Mouse (Mus musculus): ENCODE measurements at regions not wholly inside any gene's neighbourhood (a gene's known extent, or its start where the extent isn't known, plus 50 kb on each side); places are given as distances from the start of the nearest gene placed in this dataset.

DNA sequence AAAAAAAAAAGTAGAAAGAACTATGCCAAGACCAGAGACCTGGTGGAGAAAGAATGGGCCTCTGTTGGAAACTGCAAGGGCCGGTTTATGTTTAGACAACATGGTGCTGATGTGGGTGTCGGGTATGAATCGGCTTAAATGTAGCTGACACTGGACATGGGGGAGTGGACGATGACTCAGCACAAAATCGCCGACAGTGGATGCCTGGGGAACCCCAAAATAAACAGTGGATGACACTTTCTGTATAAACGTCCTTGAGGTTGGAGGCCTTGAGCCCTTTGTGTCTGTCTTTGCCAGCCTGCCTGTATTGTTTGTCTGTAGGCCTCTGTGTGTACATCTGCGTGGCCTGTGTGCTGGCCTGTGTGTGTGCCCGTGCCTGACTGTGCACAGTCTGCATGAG lies 52.1 kb upstream of the Enah start:
- no peak for DNase-seq

DNA sequence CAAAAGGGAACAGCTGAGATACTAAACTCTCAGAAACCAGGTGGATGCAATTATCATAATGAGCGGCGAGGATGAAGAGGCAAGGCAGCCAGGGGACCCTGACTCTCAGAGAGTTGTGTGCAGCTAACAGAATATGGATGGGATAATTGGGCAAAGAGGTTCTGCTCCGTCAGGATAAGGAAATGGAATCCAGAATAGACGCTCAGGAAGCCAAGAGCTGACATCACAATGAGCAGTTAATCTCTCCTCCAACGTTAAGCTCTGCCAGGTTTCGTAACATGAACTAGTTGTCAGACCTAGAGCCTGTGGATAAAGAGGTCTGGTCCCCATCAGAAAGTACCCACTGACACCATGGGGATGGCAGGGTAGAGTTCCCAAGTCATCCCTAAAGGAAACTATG lies 51.4 kb upstream of the Srp9 start:
- DNase-seq: peak; percentile 15

DNA sequence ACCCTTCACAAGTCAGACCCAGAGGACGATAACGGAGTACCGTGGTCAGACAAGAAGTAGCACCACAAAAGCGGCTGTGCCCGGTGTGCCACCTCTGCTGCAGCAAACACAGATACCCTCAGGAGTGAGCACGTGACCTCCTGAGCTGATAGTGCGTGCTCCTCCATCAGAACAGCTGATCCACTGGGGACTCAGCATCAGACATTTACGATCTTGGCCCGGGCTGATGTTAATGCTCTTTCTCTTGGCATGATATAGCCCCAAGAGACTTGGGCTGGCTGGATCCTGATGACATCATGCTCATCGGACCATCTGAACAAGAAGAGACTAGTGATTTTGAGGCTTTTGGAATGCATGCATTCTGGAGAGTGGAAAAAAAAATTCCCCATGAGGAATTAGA lies 50.3 kb upstream of the Srp9 start:
- DNase-seq: no peak
